Mouse (Mus musculus) testis, adult 2 months (tissue): ENCODE data around the gene Tmem80. TPM values are rescaled to one million over a fixed set of nuclear protein-coding genes. Genes with fewer than 3 reads are reported as not detected.

Experiments
- H3K27ac ChIP-seq: fragments of 200-500 bp; 2 replicates; pipeline ENCODE4 v1.5.1; 2012; ENCODE audit warnings: low read depth, low read length; ENCODE audit not compliant: control insufficient read depth, insufficient read depth
- H3K27me3 ChIP-seq: fragments of 200-500 bp; 2 replicates; pipeline ENCODE4 v1.6.1; 2012; ENCODE audit warnings: mild to moderate bottlenecking, low read length, moderate library complexity; ENCODE audit not compliant: control insufficient read depth, insufficient read depth
- H3K36me3 ChIP-seq: fragments of 200-500 bp; 2 replicates; pipeline ENCODE4 v1.6.1; 2012; ENCODE audit warnings: mild to moderate bottlenecking, low read length; ENCODE audit not compliant: control insufficient read depth, insufficient read depth
- H3K4me1 ChIP-seq: fragments of 200-500 bp; 2 replicates; pipeline ENCODE4 v1.6.1; 2012; ENCODE audit warnings: low read length; ENCODE audit not compliant: control insufficient read depth, insufficient read depth
- H3K4me3 ChIP-seq: fragments of 200-500 bp; 2 replicates; pipeline ENCODE4 v1.5.1; 2012; ENCODE audit warnings: low read depth, mild to moderate bottlenecking, low read length, moderate library complexity, mixed read lengths; ENCODE audit not compliant: control insufficient read depth
- CTCF ChIP-seq: fragments of 200-500 bp; IDR thresholded peaks from 2 replicates; pipeline ENCODE4 v1.5.1; 2012; ENCODE audit warnings: low read depth, mild to moderate bottlenecking, inconsistent platforms, low read length, moderate library complexity; ENCODE audit not compliant: control insufficient read depth, insufficient read depth, insufficient replicate concordance
- POLR2A ChIP-seq: fragments of 200-500 bp; IDR thresholded peaks from 2 replicates; pipeline ENCODE4 v1.6.1; 2012; ENCODE audit warnings: low read depth, mild to moderate bottlenecking, inconsistent platforms, low read length, moderate library complexity; ENCODE audit not compliant: control insufficient read depth
- polyA plus RNA-seq: library from polyadenylated mRNA; depleted of rRNA; stranded (reverse); fragments of >200 nt; gene quantifications from 2 replicates; pipeline ENCODE4 v1.2.3, GENCODE M21; 2012

Tmem80 gene
- polyA plus RNA-seq, 1 experiment, result 42.3 TPM

GRCm38 (mm10) chr7:141364349-141365048 lies 37.0 kb downstream of the Tmem80 start:
- no peaks in the 10 kb centered on the region; the same call in 1 of the 2 replicates for H3K4me1 ChIP-seq
- H3K27me3 ChIP-seq, result no peaks in the 10 kb centered on the region
- H3K27ac ChIP-seq, result no peak overlapping the region
- no peak for TF ChIP-seq CTCF
- TF ChIP-seq POLR2A, result no peak
- H3K36me3 ChIP-seq, result no peaks in the 10 kb centered on the region
- H3K4me3 ChIP-seq, result no peak overlapping the region

DNA sequence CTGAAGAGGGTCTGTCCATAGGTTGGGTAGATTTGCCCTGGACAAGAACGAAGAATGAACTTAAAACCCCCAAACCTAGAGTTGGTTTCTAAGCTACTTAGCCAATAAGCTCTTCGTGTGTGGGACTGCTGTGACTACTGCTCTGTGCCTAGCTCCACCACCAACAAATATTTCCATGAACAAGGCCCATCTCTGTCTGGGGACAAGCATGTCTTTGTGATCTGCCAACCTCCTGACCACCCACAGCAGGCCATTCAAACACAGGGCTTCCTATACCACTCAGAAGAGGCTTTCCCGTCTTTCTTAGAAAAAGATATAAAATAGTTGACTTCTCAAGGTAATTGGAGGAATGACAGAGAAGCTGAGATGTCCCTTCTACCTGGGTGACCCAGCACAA lies 37.5 kb downstream of the Tmem80 start:
- no peaks in the 10 kb centered on the region for H3K27me3 ChIP-seq
- H3K4me1 ChIP-seq, result no peaks in the 10 kb centered on the region; the same call in 1 of the 2 replicates
- H3K27ac ChIP-seq, result no peak overlapping the region
- no peak overlapping the region for H3K4me3 ChIP-seq
- no peaks in the 10 kb centered on the region for H3K36me3 ChIP-seq
- no peak for TF ChIP-seq POLR2A
- TF ChIP-seq CTCF, result no peak

- no peaks in the 10 kb centered on the region for H3K27me3 ChIP-seq
- no peak overlapping the region for H3K4me3 ChIP-seq
- no peaks in the 10 kb centered on the region for H3K36me3 ChIP-seq
- TF ChIP-seq CTCF (no peak), POLR2A (no peak)
- no peaks in the 10 kb centered on the region for H3K4me1 ChIP-seq
- no peak overlapping the region for H3K27ac ChIP-seq
Observed at GRCm38 (mm10) chr7:141367358-141367757, 39.8 kb downstream of the Tmem80 start.

GRCm38 (mm10) chr7:141369918-141370317 lies 42.4 kb downstream of the Tmem80 start:
- Histone ChIP-seq H3K27me3 (no peaks in the 10 kb centered on the region), H3K4me1 (no peaks in the 10 kb centered on the region), H3K4me3 (no peak overlapping the region), H3K27ac (no peak overlapping the region), H3K36me3 (no peaks in the 10 kb centered on the region)
- TF ChIP-seq POLR2A (no peak), CTCF (no peak)

GRCm38 (mm10) chr7:141371942-141372595 lies 44.5 kb downstream of the Tmem80 start:
- Histone ChIP-seq H3K4me1 (no peaks in the 10 kb centered on the region), H3K27me3 (no peaks in the 10 kb centered on the region), H3K36me3 (no peaks in the 10 kb centered on the region), H3K27ac (no peak overlapping the region), H3K4me3 (no peak overlapping the region)
- TF ChIP-seq POLR2A, result no peak
- no peak for TF ChIP-seq CTCF

- H3K27ac ChIP-seq, result no peak overlapping the region
- no peaks in the 10 kb centered on the region for H3K4me1 ChIP-seq
Observed at GRCm38 (mm10) chr7:141373611-141374010, 46.1 kb downstream of the Tmem80 start.

GRCm38 (mm10) chr7:141374399-141374798 lies 46.9 kb downstream of the Tmem80 start:
- TF ChIP-seq POLR2A (no peak), CTCF (no peak)
- Histone ChIP-seq H3K4me1 (no peaks in the 10 kb centered on the region), H3K36me3 (no peaks in the 10 kb centered on the region), H3K4me3 (no peak overlapping the region), H3K27me3 (no peaks in the 10 kb centered on the region), H3K27ac (no peak overlapping the region)

More at GRCm38 (mm10) chr7:141373611-141374010, 46.1 kb downstream of the Tmem80 start:
- H3K36me3 ChIP-seq, result no peaks in the 10 kb centered on the region
- no peak overlapping the region for H3K4me3 ChIP-seq
- H3K27me3 ChIP-seq, result no peaks in the 10 kb centered on the region
- no peak for TF ChIP-seq POLR2A
- no peak for TF ChIP-seq CTCF
